Mouse (Mus musculus): ENCODE measurements at regions not wholly inside any gene's neighbourhood (a gene's known extent, or its start where the extent isn't known, plus 50 kb on each side); places are given as distances from the start of the nearest gene placed in this dataset.

GRCm38 (mm10) chr13:83820291-83820690, 316.5 kb downstream of the Mef2c start:
- no peaks in the 10 kb centered on the region for H3K27me3 ChIP-seq (replicated peaks; ENCODE audit: control insufficient read depth, insufficient read depth, low read length)
- DNase-seq (ENCODE audit: low spot score) (peak; percentile 62), ATAC-seq (peak; percentile 79)
- peaks cover 3% of the 10 kb centered on the region; the same call in 1 of the 2 replicates for H3K4me1 ChIP-seq (ENCODE audit: control insufficient read depth, insufficient read depth, low read length)
- no peaks in the 10 kb centered on the region for H3K9me3 ChIP-seq (replicated peaks; ENCODE audit: control insufficient read depth, low read length)
- WGBS, result 21% methylated on average over 4 of the region's 4 CpGs
- no peak overlapping the region for H3K4me2 ChIP-seq (ENCODE audit: low read length)
- H3K4me3 ChIP-seq (ENCODE audit: low read depth, low read length), result no peak overlapping the region
- no peaks in the 10 kb centered on the region for H3K36me3 ChIP-seq (ENCODE audit: control insufficient read depth, insufficient read depth, low read length)
- H3K27ac ChIP-seq (ENCODE audit: low read depth, low read length), result no peak overlapping the region
- H3K9ac ChIP-seq (ENCODE audit: low read length), result no peak overlapping the region

GRCm38 (mm10) chr13:83820721-83821120, 316.9 kb downstream of the Mef2c start:
- Histone ChIP-seq H3K4me3 (ENCODE audit: low read depth, low read length) (no peak overlapping the region), H3K4me1 (ENCODE audit: control insufficient read depth, insufficient read depth, low read length) (peaks cover 3% of the 10 kb centered on the region; the same call in 1 of the 2 replicates), H3K36me3 (ENCODE audit: control insufficient read depth, insufficient read depth, low read length) (no peaks in the 10 kb centered on the region), H3K27ac (ENCODE audit: low read depth, low read length) (no peak overlapping the region), H3K4me2 (ENCODE audit: low read length) (no peak overlapping the region), H3K27me3 (replicated peaks; ENCODE audit: control insufficient read depth, insufficient read depth, low read length) (no peaks in the 10 kb centered on the region), H3K9ac (ENCODE audit: low read length) (no peak overlapping the region), H3K9me3 (replicated peaks; ENCODE audit: control insufficient read depth, low read length) (no peaks in the 10 kb centered on the region)
- ATAC-seq, result peak; percentile 70
- DNase-seq (ENCODE audit: low spot score), result peak; percentile 11
- 47% methylated on average over 3 of the region's 3 CpGs for WGBS

GRCm38 (mm10) chr13:83824926-83825325, 321.1 kb downstream of the Mef2c start:
- no peaks in the 10 kb centered on the region for H3K27me3 ChIP-seq (replicated peaks; ENCODE audit: control insufficient read depth, insufficient read depth, low read length)
- H3K27ac ChIP-seq (ENCODE audit: low read depth, low read length), result no peak overlapping the region
- H3K9me3 ChIP-seq (replicated peaks; ENCODE audit: control insufficient read depth, low read length), result no peaks in the 10 kb centered on the region
- H3K4me2 ChIP-seq (ENCODE audit: low read length), result no peak overlapping the region
- no peaks in the 10 kb centered on the region for H3K36me3 ChIP-seq (ENCODE audit: control insufficient read depth, insufficient read depth, low read length)
- peaks cover 3% of the 10 kb centered on the region; the same call in 1 of the 2 replicates for H3K4me1 ChIP-seq (ENCODE audit: control insufficient read depth, insufficient read depth, low read length)
- no peak for DNase-seq (ENCODE audit: low spot score)
- no peak for ATAC-seq
- 94% methylated on average over 4 of the region's 4 CpGs for WGBS
- no peak overlapping the region for H3K9ac ChIP-seq (ENCODE audit: low read length)
- H3K4me3 ChIP-seq (ENCODE audit: low read depth, low read length), result no peak overlapping the region

- Histone ChIP-seq H3K9ac (ENCODE audit: low read length) (no peak overlapping the region), H3K36me3 (ENCODE audit: control insufficient read depth, insufficient read depth, low read length) (no peaks in the 10 kb centered on the region), H3K27ac (ENCODE audit: low read depth, low read length) (no peak overlapping the region), H3K4me1 (ENCODE audit: control insufficient read depth, insufficient read depth, low read length) (no peaks in the 10 kb centered on the region), H3K9me3 (replicated peaks; ENCODE audit: control insufficient read depth, low read length) (no peaks in the 10 kb centered on the region), H3K4me2 (ENCODE audit: low read length) (no peak overlapping the region), H3K4me3 (ENCODE audit: low read depth, low read length) (no peak overlapping the region), H3K27me3 (replicated peaks; ENCODE audit: control insufficient read depth, insufficient read depth, low read length) (no peaks in the 10 kb centered on the region)
- WGBS, result 44% methylated on average over 4 of the region's 4 CpGs
- no peak for ATAC-seq
- DNase-seq (ENCODE audit: low spot score), result peak; percentile 20
Measured at GRCm38 (mm10) chr13:83826841-83827463, 323.1 kb downstream of the Mef2c start.

GRCm38 (mm10) chr13:83865932-83866685, 356.0 kb upstream of the Tmem161b start:
- WGBS, result 37% methylated on average over 6 of the region's 6 CpGs
- no peaks in the 10 kb centered on the region for H3K9me3 ChIP-seq (replicated peaks; ENCODE audit: control insufficient read depth, low read length)
- DNase-seq (ENCODE audit: low spot score) (peak; percentile 62), ATAC-seq (peak; percentile 38)
- H3K9ac ChIP-seq (ENCODE audit: low read length), result peak overlapping the region; percentile 3; the same call in 1 of the 2 replicates
- H3K4me2 ChIP-seq (ENCODE audit: low read length), result no peak overlapping the region
- peak overlapping the region; percentile 57 for H3K27ac ChIP-seq (ENCODE audit: low read depth, low read length)
- H3K4me3 ChIP-seq (ENCODE audit: low read depth, low read length), result no peak overlapping the region
- peaks cover 12% of the 10 kb centered on the region for H3K4me1 ChIP-seq (ENCODE audit: control insufficient read depth, insufficient read depth, low read length)
- H3K36me3 ChIP-seq (ENCODE audit: control insufficient read depth, insufficient read depth, low read length), result no peaks in the 10 kb centered on the region
- no peaks in the 10 kb centered on the region for H3K27me3 ChIP-seq (replicated peaks; ENCODE audit: control insufficient read depth, insufficient read depth, low read length)

GRCm38 (mm10) chr13:83867211-83867610, 354.9 kb upstream of the Tmem161b start:
- Histone ChIP-seq H3K27ac (ENCODE audit: low read depth, low read length) (peak overlapping the region; percentile 40; the same call in 1 of the 2 replicates), H3K36me3 (ENCODE audit: control insufficient read depth, insufficient read depth, low read length) (no peaks in the 10 kb centered on the region), H3K4me3 (ENCODE audit: low read depth, low read length) (no peak overlapping the region), H3K4me2 (ENCODE audit: low read length) (no peak overlapping the region), H3K4me1 (ENCODE audit: control insufficient read depth, insufficient read depth, low read length) (peaks cover 19% of the 10 kb centered on the region), H3K9me3 (replicated peaks; ENCODE audit: control insufficient read depth, low read length) (no peaks in the 10 kb centered on the region), H3K27me3 (replicated peaks; ENCODE audit: control insufficient read depth, insufficient read depth, low read length) (no peaks in the 10 kb centered on the region), H3K9ac (ENCODE audit: low read length) (no peak overlapping the region)
- DNase-seq (ENCODE audit: low spot score) (no peak), ATAC-seq (no peak)
- WGBS, result 55% methylated on average over 1 of the region's 1 CpGs

- Histone ChIP-seq H3K4me2 (ENCODE audit: low read length) (no peak overlapping the region), H3K27me3 (replicated peaks; ENCODE audit: control insufficient read depth, insufficient read depth, low read length) (no peaks in the 10 kb centered on the region), H3K4me3 (ENCODE audit: low read depth, low read length) (no peak overlapping the region), H3K9me3 (replicated peaks; ENCODE audit: control insufficient read depth, low read length) (no peaks in the 10 kb centered on the region), H3K27ac (ENCODE audit: low read depth, low read length) (peak overlapping the region; percentile 75), H3K9ac (ENCODE audit: low read length) (no peak overlapping the region), H3K36me3 (ENCODE audit: control insufficient read depth, insufficient read depth, low read length) (no peaks in the 10 kb centered on the region), H3K4me1 (ENCODE audit: control insufficient read depth, insufficient read depth, low read length) (peaks cover 24% of the 10 kb centered on the region)
- ATAC-seq, result peak; percentile 60
- peak; percentile 73 for DNase-seq (ENCODE audit: low spot score)
- 55% methylated on average over 4 of the region's 4 CpGs for WGBS
Measured at GRCm38 (mm10) chr13:83867831-83868473, 354.1 kb upstream of the Tmem161b start.

DNA sequence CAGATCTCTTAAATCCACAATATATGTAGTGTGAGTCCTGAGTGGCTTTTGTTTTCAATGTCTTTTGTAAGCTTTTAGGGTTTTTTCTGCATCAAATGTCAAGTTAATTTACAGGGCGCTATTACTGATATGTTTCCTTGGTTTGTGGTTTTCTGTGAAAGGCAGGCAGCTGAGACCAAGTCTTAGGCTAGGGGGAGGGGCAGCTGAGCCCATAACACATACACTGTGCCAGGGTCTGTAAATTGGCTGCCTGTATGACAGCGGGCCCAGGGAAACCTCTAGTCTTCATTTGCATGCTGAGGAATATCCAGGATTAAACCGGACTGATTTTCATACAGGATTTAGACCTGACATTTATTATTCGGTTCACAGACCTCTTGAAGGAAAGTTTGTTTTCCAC, 353.2 kb upstream of the Tmem161b start:
- ATAC-seq, result peak; percentile 90
- no peak overlapping the region for H3K4me2 ChIP-seq (ENCODE audit: low read length)

More for the DNA sequence above, 353.2 kb upstream of the Tmem161b start:
- H3K36me3 ChIP-seq (ENCODE audit: control insufficient read depth, insufficient read depth, low read length), result no peaks in the 10 kb centered on the region
- H3K4me3 ChIP-seq (ENCODE audit: low read depth, low read length), result no peak overlapping the region
- whole genome bisulfite sequencing, result 5% methylated on average over 4 of the region's 4 CpGs
- H3K27me3 ChIP-seq (replicated peaks; ENCODE audit: control insufficient read depth, insufficient read depth, low read length), result no peaks in the 10 kb centered on the region
- peak overlapping the region; percentile 69 for H3K27ac ChIP-seq (ENCODE audit: low read depth, low read length)
- peak; percentile 95 for DNase-seq (ENCODE audit: low spot score)
- no peaks in the 10 kb centered on the region for H3K9me3 ChIP-seq (replicated peaks; ENCODE audit: control insufficient read depth, low read length)
- no peak overlapping the region for H3K9ac ChIP-seq (ENCODE audit: low read length)
- peaks cover 29% of the 10 kb centered on the region for H3K4me1 ChIP-seq (ENCODE audit: control insufficient read depth, insufficient read depth, low read length)
